Mouse (Mus musculus): Measurements from ENCODE around the gene Desi1.
"Not testable (repeated sequence)": the region's sequence is repeated elsewhere in the genome, so short reads cannot be mapped to it uniquely, and the experiment has no call there.

Gene Desi1

DNA sequence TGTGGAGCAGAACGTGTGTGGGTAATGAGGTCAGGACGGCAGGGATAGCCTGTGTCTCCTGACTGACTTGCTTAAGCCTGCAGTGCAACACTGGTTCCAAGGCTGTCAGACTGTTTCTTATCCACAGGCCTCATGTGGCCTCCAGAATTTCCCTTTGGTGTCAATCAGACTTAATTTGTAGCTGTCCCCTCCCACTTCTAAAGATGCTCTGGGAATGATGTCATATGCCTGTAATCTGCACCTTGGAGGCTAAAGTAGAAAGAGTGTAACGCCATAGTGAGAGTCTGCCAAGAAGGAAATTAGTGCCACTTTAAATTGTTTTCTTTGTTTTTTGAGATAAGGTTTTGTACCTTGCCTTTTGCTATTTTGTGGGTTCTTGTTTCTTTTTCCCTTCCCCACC lies 14.4 kb downstream of the Desi1 start:
- DNase-seq (ENCODE audit: low read depth, low spot score): no peak

DNA sequence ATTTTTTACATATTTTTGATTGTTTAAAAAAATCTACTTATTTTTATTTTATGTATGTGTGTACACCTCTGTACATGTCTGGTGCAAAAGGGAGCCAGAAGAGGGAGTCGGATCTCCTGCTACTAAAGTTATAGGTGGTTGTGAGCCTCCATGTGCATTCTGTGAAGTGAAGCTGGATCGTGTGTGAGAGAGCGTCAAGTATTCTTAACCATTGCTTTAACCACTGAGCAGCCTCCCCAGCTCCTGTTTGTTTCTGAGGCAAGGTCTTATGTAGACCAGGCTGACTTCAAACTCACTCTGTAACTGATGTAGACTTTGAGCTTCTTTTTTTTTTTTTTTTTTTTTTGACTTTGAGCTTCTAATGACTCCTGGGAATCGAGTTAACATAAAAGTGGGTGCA lies 16.2 kb downstream of the Desi1 start:
- DNase-seq (ENCODE audit: low read depth, low spot score): no peak

DNA sequence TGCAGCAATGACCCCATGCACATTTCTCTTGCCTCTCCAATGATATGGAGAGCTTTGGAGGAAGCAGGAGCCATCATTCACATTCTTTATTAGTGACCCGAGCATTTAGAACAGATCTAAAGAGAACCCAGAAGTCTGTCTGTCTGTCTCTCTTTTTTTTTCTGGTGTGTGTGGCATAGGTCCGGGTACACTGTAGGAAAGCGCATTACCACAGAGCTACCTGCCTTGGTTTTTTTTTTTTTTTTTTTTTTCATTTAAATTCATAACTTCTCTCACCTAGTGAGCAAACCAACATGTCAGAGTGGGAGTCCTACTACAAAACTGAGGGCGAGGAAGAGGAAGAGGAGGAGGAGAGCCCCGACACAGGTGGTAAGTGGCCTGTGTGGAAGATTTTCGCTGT lies 16.8 kb downstream of the Desi1 start:
- no peak for DNase-seq (ENCODE audit: low read depth, low spot score)

DNA sequence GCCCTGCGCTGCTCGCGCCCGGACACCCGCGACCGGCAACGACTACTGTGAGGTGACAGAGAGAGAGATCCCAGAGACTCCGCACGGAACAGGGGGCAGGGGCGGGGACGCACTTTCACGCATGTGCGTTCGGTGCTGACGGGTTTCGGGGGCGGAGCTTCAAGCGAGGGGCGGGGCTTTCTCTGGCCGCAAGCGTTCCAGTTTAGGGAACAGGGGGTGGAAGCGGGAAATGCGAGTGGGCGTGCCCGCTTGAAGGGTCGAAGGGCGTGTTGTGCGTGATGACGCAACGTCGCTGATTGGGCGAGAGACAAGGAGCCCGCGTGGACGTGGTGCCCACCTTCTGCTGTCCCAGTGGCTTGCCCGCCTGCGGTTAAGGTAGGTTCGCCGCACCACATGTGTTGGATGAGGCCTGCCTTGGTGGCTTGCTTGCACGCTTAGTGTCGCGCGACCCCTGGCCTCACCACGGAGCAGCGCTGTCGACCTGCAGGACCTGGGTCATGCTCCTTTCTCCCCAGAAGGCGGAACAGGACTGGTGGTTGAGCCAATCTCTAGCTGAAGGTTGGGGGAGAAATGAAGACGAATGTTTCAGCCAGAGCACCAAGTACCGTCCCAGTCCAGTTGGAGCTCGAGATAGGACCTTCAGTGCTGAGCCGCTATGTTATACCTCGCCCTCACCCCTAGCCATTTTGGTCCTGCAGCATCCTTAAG lies 17.4 kb downstream of the Desi1 start:
- DNase-seq (ENCODE audit: low read depth, low spot score): peak; percentile 99

DNA sequence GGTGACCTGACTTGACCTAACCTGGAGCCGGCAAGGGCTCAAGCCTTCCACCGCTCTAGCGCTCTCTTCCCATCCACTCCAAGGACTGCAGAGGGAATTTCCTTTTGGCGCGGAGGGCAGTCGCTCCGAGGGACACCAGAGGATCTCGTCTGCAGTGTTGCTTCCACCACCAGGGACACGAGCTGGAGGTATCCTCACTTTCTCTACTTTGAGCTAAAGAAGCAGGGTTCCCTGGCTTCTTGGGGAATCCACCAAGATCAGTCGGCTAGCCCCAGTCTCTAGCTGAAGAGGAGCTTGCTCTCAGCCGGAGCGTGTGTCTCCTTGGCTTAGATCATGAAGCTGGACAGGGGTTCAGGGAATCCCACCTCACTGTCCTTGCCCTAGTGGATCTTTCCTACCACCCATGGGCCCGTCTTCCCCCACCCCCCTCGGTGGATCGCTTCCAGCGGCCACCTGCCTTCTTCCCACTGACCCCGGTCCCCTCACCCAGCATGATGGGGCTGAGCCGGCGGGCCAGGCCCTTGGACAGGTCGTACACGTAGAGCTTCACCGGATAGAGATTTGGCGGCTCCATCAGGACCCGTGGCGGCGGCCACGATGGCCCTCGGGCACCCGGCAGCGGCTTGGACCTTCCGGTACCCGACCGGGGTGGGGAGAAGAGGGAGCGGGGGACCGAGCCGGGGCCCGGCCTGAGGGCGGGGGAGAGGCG lies 18.1 kb downstream of the Desi1 start:
- DNase-seq (ENCODE audit: low read depth, low spot score): peak; percentile 39

DNA sequence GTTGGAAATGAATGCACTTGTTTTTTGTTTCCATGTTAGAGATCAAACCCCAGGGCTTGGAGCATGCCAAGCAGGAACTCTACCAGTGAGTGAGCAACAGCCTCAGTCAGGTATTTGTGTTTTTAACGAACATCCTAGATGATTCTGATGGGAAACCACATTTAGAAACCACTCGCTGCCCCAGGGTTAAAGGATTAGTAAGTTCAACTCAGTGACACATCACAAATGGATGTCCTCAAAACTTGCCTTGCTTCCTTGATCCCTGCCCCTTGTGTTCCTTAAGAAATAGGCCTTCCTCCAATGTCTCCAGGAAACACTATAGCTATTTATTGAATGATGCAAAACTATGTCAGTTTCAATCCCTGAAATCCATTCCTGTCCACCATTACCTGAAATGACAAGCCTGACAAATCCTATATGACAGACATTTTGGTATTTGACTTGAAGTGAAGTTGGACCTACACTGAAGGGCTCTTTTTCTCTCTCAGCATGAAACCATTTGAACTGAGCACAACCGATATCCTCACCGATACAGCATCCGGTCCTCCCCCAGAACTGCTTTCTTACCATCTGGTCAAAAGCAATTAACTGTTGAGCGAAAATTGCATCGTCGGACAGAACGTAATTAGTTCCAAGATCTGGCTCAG lies 18.8 kb downstream of the Desi1 start:
- no peak for DNase-seq (ENCODE audit: low read depth, low spot score)

DNA sequence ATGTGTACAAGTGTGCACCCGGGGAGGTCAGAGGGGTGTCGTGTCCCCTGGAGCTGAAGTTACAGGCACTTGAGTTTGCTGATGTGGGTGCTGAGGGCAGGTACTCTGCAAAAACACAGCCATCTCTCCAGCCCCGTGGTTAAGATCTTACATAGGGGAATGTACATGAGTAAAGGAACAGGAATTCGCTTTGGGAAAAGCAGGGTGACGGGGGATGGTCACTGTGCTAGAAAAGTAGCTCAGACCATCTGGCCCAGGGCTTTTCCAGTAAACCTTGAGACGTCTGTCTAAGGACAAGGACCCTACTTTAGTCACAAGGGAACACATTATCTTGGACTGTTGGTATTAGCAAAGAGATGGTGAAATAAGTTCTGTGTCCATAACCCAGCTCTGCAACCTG lies 21.7 kb downstream of the Desi1 start:
- no peak for DNase-seq (ENCODE audit: low read depth, low spot score)

DNA sequence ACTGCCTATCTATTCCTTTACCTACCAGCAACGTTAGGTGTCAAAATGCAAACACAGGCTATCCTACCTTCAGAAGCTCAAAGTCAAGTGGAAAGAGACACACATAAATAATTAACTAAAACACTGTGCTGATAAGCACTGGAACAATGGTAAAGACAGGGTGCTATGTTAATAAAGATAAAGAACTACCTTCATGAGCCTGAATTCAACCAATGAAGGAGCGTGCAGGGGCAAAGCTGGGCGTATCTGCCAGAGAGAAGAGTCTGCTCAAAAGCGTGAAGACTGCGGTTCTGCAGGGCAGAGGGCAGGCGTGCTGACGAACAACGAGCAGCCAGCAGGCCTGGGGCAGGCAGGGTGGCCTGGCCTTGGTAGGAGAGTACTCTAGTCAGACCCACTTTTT lies 29.4 kb downstream of the Desi1 start:
- no peak for DNase-seq (ENCODE audit: low read depth, low spot score)

DNA sequence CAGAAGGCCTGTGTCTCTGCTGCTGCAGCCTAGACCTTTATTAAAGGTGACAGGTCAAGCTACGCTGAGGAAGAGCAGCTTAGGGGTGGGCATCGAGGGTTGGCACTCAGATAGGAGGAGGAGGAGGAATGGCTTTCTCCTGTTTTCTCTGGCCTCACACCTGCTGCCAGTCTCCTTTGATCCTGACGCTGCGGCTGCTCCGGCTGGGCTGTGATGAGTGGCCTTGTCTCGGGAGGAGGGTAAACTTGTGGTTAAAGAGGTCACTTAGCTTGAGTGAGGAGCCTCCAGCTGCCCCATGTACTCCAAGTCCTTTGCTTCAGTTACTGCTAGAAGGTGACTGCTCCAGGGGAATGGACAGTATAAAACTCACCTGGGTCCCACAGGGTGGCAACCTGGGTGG lies 39.7 kb downstream of the Desi1 start:
- no peak for DNase-seq (ENCODE audit: low read depth, low spot score)

DNA sequence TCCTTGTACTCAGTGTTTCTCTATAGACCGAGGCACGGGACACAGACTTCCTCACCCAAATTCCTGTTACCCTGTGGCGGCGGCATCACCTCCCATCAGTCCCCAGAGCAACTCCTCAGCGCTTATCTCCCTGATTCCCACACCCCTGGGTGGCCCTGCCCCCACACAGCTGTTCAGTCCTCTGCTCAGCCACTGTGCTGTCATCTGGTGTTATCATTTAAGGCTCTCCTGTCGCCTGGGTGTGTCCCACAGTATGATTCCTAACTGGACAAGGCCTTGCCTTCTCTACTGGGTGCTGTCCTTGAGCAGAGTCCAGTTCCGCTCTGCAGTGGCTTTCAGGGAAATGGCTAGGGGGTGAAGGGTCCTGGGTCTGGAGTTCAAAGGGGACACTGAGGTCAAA lies 43.1 kb downstream of the Desi1 start:
- DNase-seq (ENCODE audit: low read depth, low spot score): no peak

DNA sequence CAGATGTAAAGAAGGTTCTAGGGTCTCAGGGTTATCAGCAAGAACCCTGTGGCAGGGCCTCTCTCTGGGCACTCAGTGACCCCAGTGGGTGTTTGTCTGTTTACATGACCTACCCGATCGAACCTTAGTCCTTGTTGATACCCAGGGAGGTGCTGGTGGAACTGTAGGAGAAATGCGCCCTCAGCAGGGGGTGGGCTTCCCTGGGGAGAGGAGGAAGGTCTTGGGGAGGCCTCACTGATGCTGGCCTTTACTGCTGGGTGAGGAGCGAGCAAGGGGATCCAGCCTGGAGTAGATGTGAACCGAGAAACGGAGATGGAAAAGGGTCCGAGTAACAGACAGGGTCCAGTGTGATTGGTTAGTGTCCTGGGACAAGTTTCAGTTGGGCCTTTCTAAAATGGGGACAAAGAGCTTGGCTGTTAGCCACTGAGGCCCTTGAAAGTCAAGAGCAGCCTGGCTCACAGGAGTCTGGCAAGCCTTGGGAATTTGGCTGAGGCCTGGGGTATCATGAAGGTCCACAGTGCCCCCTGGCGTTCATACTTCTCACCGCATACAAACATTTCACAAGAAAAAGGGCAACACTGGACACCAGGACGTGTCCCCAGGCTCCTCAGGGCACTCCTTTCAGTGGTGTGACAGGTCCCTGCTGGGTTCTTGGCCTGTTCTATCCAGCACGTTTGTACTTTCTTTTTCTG lies 44.1 kb downstream of the Desi1 start:
- peak; percentile 93 for DNase-seq (ENCODE audit: low read depth, low spot score)

DNA sequence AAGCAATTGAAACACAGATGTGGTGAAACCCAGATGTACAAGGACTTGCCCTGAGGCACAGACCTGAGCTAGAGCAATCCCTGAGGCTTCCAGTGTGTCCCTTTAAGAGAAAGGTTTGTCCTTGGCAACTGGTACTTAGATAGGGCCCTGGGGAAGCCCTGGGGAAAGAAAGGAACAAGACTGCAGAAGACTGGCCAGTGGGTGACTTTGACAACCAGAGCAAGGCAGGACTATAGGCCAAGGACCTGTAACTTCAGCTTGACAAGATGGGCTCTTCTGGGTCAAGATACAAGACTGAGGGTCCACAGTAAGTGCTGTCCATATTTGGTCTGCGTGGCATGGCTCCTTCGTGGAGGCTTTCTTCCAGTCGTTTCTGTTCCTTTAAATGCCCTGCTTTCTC lies 46.0 kb downstream of the Desi1 start, which contains the start of gene Xrcc6:
Gene Xrcc6, plus strand, starts transcription at position 190 of the 400 bp plus-strand sequence.
- DNase-seq (ENCODE audit: low read depth, low spot score): no peak

DNA sequence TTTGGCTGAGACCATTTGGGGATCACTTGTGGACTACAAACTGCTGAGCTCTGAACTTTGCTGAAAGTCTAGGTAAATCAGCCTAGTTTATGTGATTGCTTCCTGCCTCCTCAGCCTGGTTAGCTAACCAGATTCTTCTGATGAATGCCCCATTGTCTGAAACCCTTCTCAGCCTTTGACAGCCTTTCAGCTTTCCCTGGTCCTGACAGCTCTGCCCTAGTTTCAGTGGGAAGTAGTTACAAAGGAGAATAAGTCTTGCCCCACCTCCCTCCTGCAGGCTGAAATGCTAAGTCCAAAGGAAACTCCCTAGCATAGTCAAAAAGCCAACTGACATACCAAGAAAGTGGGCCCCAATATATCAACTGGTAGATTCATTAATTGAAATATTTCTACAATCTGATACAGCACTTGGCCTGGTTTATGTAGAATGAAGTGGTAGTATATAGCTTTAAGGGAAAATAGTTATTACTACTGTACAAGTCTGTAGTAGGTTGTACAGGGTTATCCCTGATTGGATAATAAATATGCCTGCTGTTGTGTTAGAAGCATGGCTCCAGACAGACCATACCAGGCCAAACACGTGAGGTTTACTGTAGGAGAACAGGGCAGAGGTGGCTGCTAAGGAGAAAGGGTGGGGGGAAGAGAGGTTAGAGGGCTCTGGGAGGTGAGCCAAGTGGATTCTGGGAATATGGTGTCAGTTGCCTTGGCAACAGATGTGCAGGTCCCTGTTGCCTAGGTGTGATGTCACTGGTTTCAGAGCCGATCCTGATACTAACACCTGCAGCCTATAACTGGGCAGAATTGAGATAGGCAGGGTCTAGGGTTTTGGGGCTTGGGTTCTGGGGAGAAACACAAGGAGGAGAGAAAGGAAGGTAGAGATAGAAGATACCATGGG lies 48.1 kb downstream of the Desi1 start:
- no peak for DNase-seq (ENCODE audit: low read depth, low spot score)

DNA sequence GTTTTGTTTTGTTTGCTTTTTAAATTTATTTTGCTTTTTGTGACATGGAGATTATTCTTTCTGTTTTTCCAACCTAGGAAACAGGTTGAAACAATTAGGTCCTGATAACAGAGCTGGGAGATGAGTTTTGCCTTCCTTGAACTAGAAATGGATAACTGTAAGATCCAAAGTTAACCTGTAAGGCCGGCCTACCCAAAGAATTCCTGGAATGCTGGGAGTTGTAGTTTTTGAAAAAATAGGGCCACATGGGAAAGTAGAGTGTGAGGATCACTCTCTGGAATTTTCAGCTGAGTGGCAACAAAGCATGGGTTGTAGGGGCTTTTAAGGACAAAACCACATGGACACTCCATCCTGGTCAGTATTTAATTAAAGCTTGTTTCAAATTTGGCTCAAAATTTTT lies 51.5 kb downstream of the Desi1 start:
- DNase-seq (ENCODE audit: low read depth, low spot score): no peak

DNA sequence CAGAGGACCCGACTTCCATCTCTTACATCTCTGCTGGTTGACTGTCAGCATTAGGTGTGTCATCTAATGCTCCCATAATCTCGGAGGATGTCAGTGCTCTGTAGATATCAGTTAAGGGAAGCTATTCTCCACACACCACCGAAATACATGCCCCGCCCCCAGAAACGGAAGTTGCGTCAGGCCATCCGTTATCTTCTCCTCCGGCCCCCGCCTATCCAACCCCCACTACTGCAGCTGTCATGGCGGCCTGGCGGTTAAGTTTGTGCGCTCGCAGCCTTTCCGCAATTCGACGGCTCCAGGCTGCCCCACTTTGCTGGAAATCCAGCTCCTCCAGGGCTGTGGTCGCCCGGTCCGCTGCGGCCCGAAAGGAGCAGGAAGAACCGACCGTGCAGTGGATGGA lies 53.3 kb downstream of the Desi1 start, which contains the start of gene 1700029P11Rik:
Gene 1700029P11Rik, plus strand, starts transcription at position 220 of the 400 bp plus-strand sequence.
- no peak for DNase-seq (ENCODE audit: low read depth, low spot score)

DNA sequence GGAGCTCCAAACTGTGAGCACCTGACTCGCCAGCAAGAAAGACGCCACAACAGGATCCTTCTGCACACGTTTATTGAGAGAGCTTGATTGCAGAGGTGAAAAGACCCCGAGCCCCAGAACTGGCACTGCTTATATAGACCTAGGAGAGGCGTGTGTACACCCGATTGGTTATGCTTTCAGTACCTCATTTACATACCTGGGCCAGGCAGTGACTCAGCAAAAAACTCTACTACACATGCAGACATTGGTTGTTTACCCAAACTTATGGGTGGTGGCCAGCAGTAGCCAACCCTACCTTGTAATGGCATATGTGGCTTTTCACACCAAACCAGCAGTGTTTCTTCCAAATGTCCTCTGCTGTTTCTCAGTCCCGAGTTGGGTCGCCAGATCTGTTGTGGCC lies 58.5 kb downstream of the Desi1 start:
- not testable (repeated sequence) for DNase-seq (ENCODE audit: low read depth, low spot score)

DNA sequence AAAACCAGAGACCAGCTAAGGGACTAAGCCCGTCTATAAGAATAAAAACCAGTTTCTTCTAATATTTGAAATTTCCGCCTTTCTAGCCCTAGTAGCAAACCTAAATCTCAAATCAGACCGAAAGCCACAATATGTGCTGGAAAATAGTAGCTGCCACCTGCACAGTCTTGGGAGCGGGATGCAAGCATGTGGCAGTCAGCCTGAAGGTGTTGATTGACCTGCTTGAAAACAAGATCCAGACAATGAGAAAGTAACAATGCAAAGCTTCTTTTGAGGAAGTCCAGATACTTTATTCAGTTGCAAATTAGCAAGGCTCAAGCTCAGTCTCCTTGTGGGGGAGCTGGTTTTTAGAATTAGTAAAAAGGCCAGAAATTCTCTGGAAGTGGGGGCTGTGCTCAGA lies 63.2 kb downstream of the Desi1 start:
- DNase-seq (ENCODE audit: low read depth, low spot score): not testable (repeated sequence)

DNA sequence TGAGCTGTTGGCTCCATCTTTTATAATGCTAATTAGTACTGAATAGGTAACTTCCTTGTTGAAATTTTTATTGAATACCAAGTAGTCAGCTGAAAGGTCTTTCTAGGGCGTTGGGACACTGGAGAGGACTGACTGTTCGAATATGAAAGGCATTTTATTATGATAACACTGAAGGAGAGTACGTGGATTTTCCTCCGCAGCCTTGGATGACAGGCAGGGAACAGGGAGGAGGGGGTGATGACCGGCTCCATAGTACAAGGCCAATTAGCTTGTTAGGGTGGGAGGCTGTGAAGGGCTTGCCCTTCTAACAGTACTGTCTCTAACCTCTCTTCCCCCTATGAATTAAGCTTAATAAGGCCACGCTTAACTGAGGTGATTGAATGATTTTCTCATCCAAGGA lies 64.0 kb downstream of the Desi1 start:
- DNase-seq (ENCODE audit: low read depth, low spot score): not testable (repeated sequence)

DNA sequence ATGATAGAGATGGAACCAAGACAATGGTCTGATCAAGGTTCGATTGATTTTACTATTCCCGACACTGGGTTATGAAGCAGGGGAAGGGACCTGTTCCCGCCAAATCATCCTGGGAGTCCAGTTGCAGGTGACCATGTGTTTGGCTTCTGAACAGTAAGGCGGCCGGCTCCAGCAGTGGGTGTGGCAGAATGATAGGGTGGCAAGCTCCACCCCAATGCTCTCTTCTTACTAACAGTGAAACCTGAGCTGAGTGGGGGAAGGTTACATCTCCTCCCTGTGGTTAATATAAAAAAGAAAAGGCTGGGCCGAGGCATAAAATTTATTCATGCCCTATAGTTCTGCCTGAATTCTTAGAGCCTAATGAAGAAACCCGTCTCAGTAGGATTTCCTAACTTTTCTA lies 64.5 kb downstream of the Desi1 start:
- DNase-seq (ENCODE audit: low read depth, low spot score): no peak

DNA sequence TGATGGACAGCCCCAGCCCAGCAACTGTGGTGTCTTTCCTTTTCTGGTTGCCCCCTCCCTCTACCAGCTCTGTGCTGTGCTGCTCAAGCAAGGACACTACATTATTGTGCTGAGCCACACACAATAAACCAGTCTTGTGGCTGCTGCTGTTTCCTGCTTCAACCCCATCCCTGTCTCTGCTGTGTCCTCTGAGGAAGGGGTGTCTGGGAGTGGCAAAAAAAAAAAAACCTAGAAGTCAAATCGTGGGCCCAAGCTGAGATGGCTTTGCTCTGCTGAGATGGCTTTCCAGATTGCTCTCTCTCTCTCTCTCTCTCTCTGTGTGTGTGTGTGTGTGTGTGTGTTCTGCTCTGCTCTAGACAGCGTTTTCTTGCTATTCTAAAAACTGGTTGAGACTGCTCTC lies 65.2 kb downstream of the Desi1 start:
- DNase-seq (ENCODE audit: low read depth, low spot score): no peak

DNA sequence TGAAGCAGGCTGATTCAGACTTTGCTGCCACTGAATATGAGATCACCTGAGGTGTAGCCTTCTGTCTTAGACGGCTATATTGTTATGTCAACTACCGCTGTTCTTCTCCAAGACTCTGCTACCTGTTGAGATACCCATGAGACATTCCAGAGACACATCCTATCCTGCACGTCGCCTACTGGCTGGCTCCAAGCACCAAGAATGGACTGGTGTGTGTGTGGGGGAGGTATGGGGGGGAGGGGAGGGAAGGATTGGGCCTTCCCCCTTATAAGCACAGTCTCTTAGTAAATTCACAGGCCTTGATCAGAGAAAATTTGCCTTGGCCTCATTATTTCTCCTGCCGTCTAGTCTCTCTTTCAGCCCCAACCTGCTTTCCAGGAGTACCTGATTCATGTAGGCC lies 65.8 kb downstream of the Desi1 start:
- DNase-seq (ENCODE audit: low read depth, low spot score): no peak
